Mouse (Mus musculus) G1E (cell line): ENCODE data around the gene Agbl4. TPM values are rescaled to one million over a fixed set of nuclear protein-coding genes. Genes with fewer than 3 reads are reported as not detected.

Experiments used
- ATAC-seq: 2 replicates; pipeline ENCODE4 v1.8.0; 2016; ENCODE audit warnings: mild to moderate bottlenecking; ENCODE audit not compliant: insufficient number of reproducible peaks, poor library complexity, low FRiP score, severe bottlenecking; ENCODE audit errors: extremely low read depth
- DNase-seq: peaks from one replicate; pipeline ENCODE4 v3.0.0; 2012; ENCODE audit warnings: low spot score
- H3K27me3 ChIP-seq: 2 replicates; pipeline ENCODE4 v1.6.1; 2012; ENCODE audit warnings: mild to moderate bottlenecking, low read length, inconsistent platforms; ENCODE audit not compliant: insufficient read depth
- H3K36me3 ChIP-seq: replicated peaks from 2 replicates; pipeline ENCODE3; 2012; ENCODE audit warnings: mild to moderate bottlenecking, inconsistent platforms
- H3K4me1 ChIP-seq: 2 replicates; pipeline ENCODE4 v1.6.1; 2012; ENCODE audit warnings: low read depth, low read length, inconsistent platforms, mixed read lengths; ENCODE audit not compliant: insufficient read depth
- H3K4me3 ChIP-seq: 2 replicates; pipeline ENCODE4 v1.5.1; 2012; ENCODE audit warnings: low read depth, mild to moderate bottlenecking, inconsistent platforms, low read length, moderate library complexity, mixed read lengths
- H3K9me3 ChIP-seq: replicated peaks from 2 replicates; pipeline ENCODE4 v1.6.1; 2012; ENCODE audit warnings: inconsistent platforms
- CTCF ChIP-seq: IDR thresholded peaks from 2 replicates; pipeline ENCODE4 v1.5.1; 2012; ENCODE audit warnings: low read depth, low read length, inconsistent platforms, mixed read lengths
- GATA1 ChIP-seq: IDR thresholded peaks from 2 replicates; pipeline ENCODE4 v1.6.1; 2012; ENCODE audit warnings: borderline replicate concordance, low read length, inconsistent platforms, mixed read lengths
- GATA2 ChIP-seq: IDR thresholded peaks from 2 replicates; pipeline ENCODE4 v1.6.1; 2012; ENCODE audit warnings: low read depth, low read length, inconsistent platforms, borderline replicate concordance
- POLR2AphosphoS5 ChIP-seq: IDR thresholded peaks from 2 replicates; pipeline ENCODE4 v1.6.1; 2012; ENCODE audit warnings: low read depth, low read length, inconsistent platforms; ENCODE audit not compliant: insufficient replicate concordance
- TAL1 ChIP-seq: conservative IDR thresholded peaks from 2 replicates; pipeline ENCODE4 v1.6.1; 2012; ENCODE audit warnings: low read depth, low read length, inconsistent platforms, mixed read lengths
- polyA plus RNA-seq: library from polyadenylated mRNA; stranded (reverse); fragments of >175 nt; gene quantifications from 2 replicates; pipeline ENCODE4 v1.2.3, GENCODE M21; 2012
- total RNA-seq, 2 experiments: library from RNA; stranded (forward) in 1 of 2; stranded (reverse) in 1 of 2; fragments of 200-1000 nt in 1 of 2; fragments of >200 nt in 1 of 2; fragmentation: Nextera tagmentation in 1 of 2; gene quantifications; 2 replicates each; pipeline ENCODE4 v1.2.3; 2014 to 2017

Gene Agbl4
- total and polyA plus RNA-seq, 3 experiments, result 0.55 TPM; not detected in 2

DNA sequence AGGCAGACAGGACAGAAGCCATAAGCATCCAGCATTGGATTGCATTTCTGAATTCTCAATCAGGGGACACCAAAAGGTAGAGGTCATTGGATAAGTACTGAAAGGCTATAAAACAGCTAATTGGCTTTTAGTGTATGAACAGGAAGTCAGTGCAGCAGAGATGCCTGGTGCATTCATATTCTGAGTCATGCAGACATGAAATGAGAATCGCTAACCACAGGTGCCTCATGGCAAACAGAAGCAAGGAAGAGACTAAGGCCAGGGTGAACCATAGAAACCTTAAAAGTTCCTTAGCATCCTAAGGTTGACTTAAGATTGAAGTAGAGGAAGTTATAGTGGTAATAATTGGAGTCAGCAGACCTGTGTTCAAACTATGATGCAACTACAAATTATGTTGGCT lies 687.9 kb downstream of the Agbl4 start:
- DNase-seq, result no peak

DNA sequence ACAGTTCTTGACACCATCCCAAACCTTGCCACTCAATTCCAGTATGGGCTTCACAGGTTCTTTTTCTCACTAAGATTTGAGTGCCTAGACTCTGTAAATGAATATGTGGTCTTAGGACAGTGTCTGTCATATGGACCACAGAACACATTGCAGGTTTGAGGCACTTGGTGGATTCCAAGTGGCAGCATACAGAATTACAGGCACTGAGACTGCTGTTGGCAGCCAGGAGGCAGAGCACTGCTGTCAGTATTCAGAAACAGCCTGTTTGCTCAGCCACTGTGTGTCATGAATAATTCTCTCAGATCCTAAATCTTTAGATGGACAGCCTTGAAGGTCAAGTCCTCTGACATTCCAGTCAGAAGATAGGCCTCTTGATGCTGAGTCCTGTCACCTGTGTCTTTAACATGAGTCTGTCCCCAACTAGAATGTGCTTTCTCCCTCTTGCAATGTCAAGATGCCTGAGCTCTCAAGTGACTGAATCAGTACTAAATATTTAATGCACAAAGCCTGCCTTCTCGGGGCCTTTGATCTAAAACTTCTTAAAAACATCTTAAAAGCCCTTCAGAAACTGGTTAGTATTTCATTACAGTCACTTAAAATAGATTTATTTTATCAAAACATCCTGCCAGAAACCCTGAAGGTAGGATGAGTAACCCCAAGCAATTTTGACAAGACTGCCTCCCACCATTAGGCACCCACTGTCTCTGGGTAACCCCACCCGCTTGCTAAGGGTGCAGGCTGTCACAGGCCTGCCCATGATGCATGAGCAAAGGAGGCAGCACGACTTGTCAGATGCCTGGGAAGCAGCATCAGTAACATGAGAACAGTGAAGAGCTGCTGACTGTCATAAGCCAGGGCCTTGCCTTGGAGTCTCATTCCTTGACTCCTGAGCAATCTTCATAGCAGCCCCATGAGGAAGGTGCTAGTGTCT lies 739.0 kb downstream of the Agbl4 start:
- Histone ChIP-seq H3K36me3 (no peaks in the 10 kb centered on the region), H3K9me3 (peaks cover 6% of the 10 kb centered on the region), H3K4me3 (no peak overlapping the region), H3K27me3 (no peaks in the 10 kb centered on the region), H3K4me1 (no peaks in the 10 kb centered on the region)
- ATAC-seq (no peak), DNase-seq (no peak)
- TF ChIP-seq GATA2 (no peak), GATA1 (no peak), CTCF (no peak), POLR2AphosphoS5 (no peak), TAL1 (no peak)

More for the DNA sequence above, 687.9 kb downstream of the Agbl4 start:
- ATAC-seq, result no peak
- Histone ChIP-seq H3K4me3 (no peak overlapping the region), H3K36me3 (no peaks in the 10 kb centered on the region), H3K9me3 (no peaks in the 10 kb centered on the region), H3K27me3 (no peaks in the 10 kb centered on the region), H3K4me1 (no peaks in the 10 kb centered on the region)
- no peak for TF ChIP-seq GATA2
- TF ChIP-seq TAL1, result no peak
- no peak for TF ChIP-seq CTCF
- TF ChIP-seq POLR2AphosphoS5, result no peak
- TF ChIP-seq GATA1, result no peak

DNA sequence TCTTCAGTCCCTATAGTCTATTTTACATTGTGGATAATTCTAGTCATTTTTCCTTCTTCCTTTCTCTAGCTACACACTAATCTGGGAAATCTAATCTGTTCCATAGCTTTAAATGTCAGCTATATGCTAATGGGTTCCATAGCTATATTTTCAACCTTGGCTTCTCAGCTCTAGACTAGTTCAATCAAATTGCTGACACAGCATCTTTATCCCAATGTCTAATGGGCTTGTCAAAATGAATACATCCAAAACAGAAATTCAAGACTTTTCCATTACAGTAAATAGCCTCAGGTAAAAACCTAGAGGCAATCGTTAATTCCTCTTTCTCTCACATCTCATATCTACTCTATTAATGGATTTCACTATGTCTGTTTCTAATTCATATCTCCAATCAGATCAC lies 750.3 kb downstream of the Agbl4 start:
- DNase-seq (no peak), ATAC-seq (no peak)
- no peak for TF ChIP-seq TAL1
- no peak for TF ChIP-seq CTCF
- no peak for TF ChIP-seq GATA2
- no peak for TF ChIP-seq POLR2AphosphoS5
- no peak for TF ChIP-seq GATA1
- Histone ChIP-seq H3K4me3 (no peak overlapping the region), H3K27me3 (no peaks in the 10 kb centered on the region), H3K36me3 (no peaks in the 10 kb centered on the region), H3K4me1 (no peaks in the 10 kb centered on the region), H3K9me3 (no peaks in the 10 kb centered on the region)

DNA sequence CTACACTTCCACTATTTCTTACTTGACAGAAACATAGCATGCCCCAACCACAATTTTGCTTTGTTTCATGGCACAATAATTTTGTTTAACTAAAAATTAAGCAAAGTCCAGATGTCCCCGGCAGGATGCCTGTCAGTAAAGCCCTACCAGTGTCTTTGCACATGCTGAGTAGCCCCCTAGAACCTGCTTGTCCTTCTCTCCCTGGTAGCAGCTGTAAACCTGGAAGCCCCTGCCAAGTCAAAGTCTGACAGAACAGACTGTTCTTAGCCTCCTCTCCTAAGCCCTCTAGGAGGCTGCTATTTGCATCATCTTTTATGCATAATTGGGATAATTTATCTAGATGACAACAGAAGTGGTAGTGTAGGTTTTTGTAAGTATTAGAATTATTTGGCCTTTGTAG lies 758.4 kb downstream of the Agbl4 start:
- H3K36me3 ChIP-seq, result no peaks in the 10 kb centered on the region
- TF ChIP-seq POLR2AphosphoS5, result no peak
- TF ChIP-seq CTCF, result no peak
- TF ChIP-seq GATA1, result no peak
- TF ChIP-seq TAL1, result no peak
- TF ChIP-seq GATA2, result no peak
- peaks cover 2% of the 10 kb centered on the region; the same call in 1 of the 2 replicates for H3K9me3 ChIP-seq
- ATAC-seq (no peak), DNase-seq (no peak)
- H3K4me1 ChIP-seq, result no peaks in the 10 kb centered on the region
- H3K4me3 ChIP-seq, result no peak overlapping the region
- H3K27me3 ChIP-seq, result no peaks in the 10 kb centered on the region

DNA sequence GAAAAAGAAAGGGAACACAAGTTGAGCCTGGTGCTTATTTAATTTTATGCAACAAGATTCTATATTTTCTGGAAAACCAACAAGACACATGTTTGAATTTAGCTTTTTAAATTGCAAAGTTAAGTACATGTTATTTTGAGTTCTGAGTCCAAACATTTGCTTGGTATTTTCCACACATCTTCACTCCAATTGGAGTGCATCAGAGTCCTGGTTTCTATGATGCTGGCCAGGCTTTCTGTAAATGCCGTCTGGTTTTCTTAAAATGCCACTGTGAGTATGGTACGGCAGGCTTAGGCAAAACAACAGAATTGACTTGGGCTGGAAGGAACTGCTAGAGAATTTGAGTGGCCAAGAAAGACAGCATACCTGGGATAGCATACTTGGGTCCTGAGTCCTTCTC lies 784.0 kb downstream of the Agbl4 start:
- no peaks in the 10 kb centered on the region for H3K9me3 ChIP-seq
- H3K27me3 ChIP-seq, result no peaks in the 10 kb centered on the region
- H3K36me3 ChIP-seq, result no peaks in the 10 kb centered on the region
- no peak overlapping the region for H3K4me3 ChIP-seq
- ATAC-seq, result no peak
- TF ChIP-seq TAL1 (no peak), CTCF (no peak), GATA1 (no peak), GATA2 (no peak), POLR2AphosphoS5 (no peak)
- DNase-seq, result no peak
- H3K4me1 ChIP-seq, result no peaks in the 10 kb centered on the region

DNA sequence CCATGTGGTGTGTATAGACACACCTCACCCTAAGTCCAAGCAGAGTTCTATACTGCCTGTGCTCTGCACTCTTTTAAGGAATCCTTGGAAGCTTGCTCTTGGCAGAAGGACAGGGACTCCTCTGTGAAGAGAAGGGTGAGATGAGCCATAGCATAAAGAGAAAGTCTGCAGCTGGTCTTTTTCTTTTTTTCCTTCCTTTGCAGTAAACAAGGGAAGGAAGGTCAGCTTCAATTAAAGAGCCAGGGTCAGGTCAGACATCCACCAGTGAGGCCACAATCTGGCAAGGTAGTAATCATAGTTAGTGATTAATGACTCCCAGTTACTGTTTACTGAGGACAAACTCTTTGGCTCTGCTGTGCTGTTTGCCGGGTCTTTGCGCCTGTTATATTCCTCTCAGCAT lies 802.6 kb downstream of the Agbl4 start:
- H3K9me3 ChIP-seq, result no peaks in the 10 kb centered on the region
- no peak overlapping the region for H3K4me3 ChIP-seq
- no peaks in the 10 kb centered on the region for H3K36me3 ChIP-seq
- H3K27me3 ChIP-seq, result no peaks in the 10 kb centered on the region
- no peak for TF ChIP-seq GATA1
- no peak for TF ChIP-seq TAL1
- no peak for TF ChIP-seq POLR2AphosphoS5
- TF ChIP-seq GATA2, result no peak
- TF ChIP-seq CTCF, result no peak
- no peaks in the 10 kb centered on the region for H3K4me1 ChIP-seq
- ATAC-seq (no peak), DNase-seq (no peak)
